Mouse (Mus musculus) erythroblast, embryonic 14.5 days (primary cell): ENCODE data around the gene BC048562. TPM values are rescaled to one million over a fixed set of nuclear protein-coding genes. Genes with fewer than 3 reads are reported as not detected.

Experiments
- H3K27me3 ChIP-seq: 2 replicates; pipeline ENCODE4 v1.6.1; 2012; ENCODE audit warnings: inconsistent platforms; ENCODE audit not compliant: control insufficient read depth
- H3K36me3 ChIP-seq: 2 replicates; pipeline ENCODE4 v1.6.1; 2012; ENCODE audit warnings: mild to moderate bottlenecking, inconsistent platforms; ENCODE audit not compliant: control insufficient read depth
- H3K4me1 ChIP-seq: 2 replicates; pipeline ENCODE4 v1.6.1; 2012; ENCODE audit warnings: inconsistent platforms; ENCODE audit not compliant: control insufficient read depth
- H3K4me3 ChIP-seq: replicated peaks from 2 replicates; pipeline ENCODE3; 2012; ENCODE audit warnings: moderate library complexity, mild to moderate bottlenecking, inconsistent platforms
- H3K9me3 ChIP-seq: 2 replicates; pipeline ENCODE4 v1.6.1; 2012; ENCODE audit warnings: low read length, inconsistent platforms, mixed read lengths; ENCODE audit not compliant: control insufficient read depth
- GATA1 ChIP-seq: IDR thresholded peaks from 2 replicates; pipeline ENCODE4 v1.6.1; 2012; ENCODE audit warnings: low read length, inconsistent platforms, mixed read lengths
- TAL1 ChIP-seq: IDR thresholded peaks from 3 replicates; pipeline ENCODE4 v1.6.1; 2012; ENCODE audit warnings: low read length, inconsistent platforms, mixed read lengths
- polyA plus RNA-seq: library from polyadenylated mRNA; stranded (reverse); fragments of >175 nt; gene quantifications from 2 replicates; pipeline ENCODE4 v1.2.3, GENCODE M21; 2012

The BC048562 gene
- not detected in 2 replicates for polyA plus RNA-seq

GRCm38 (mm10) chr9:108436182-108436581 is at the start of gene BC048562:
Gene BC048562 (plus strand): TSS chr9:108436482.
- peaks cover 7% of the 10 kb centered on the region for H3K4me1 ChIP-seq
- H3K4me3 ChIP-seq = no peak within 1 kb of the TSS
- no peak for TF ChIP-seq GATA1
- TF ChIP-seq TAL1 = no peak
- no peaks in the 10 kb centered on the region for H3K36me3 ChIP-seq
- H3K27me3 ChIP-seq = peaks cover 8% of the 10 kb centered on the region
- no peaks in the 10 kb centered on the region for H3K9me3 ChIP-seq

GRCm38 (mm10) chr9:108386816-108387215 is 49.5 kb upstream of the BC048562 start:
- Histone ChIP-seq H3K4me1 (no peaks in the 10 kb centered on the region), H3K27me3 (no peaks in the 10 kb centered on the region), H3K36me3 (peaks cover 97% of the 10 kb centered on the region), H3K9me3 (no peaks in the 10 kb centered on the region), H3K4me3 (no peak overlapping the region)
- TF ChIP-seq TAL1 = no peak
- TF ChIP-seq GATA1 = no peak

- no peak for TF ChIP-seq GATA1
- TF ChIP-seq TAL1 = no peak
- H3K4me1 ChIP-seq = no peaks in the 10 kb centered on the region
These were observed 47.7 kb upstream of the BC048562 start for GRCm38 (mm10) chr9:108388601-108389000.

GRCm38 (mm10) chr9:108389220-108389619 is 47.1 kb upstream of the BC048562 start:
- no peaks in the 10 kb centered on the region for H3K27me3 ChIP-seq
- no peak for TF ChIP-seq GATA1
- no peak for TF ChIP-seq TAL1
- no peaks in the 10 kb centered on the region for H3K4me1 ChIP-seq
- peaks cover 97% of the 10 kb centered on the region for H3K36me3 ChIP-seq
- no peak overlapping the region for H3K4me3 ChIP-seq
- no peaks in the 10 kb centered on the region for H3K9me3 ChIP-seq

More at GRCm38 (mm10) chr9:108388601-108389000, 47.7 kb upstream of the BC048562 start:
- Histone ChIP-seq H3K27me3 (no peaks in the 10 kb centered on the region), H3K9me3 (no peaks in the 10 kb centered on the region), H3K36me3 (peaks cover 97% of the 10 kb centered on the region), H3K4me3 (no peak overlapping the region)

- Histone ChIP-seq H3K36me3 (peaks cover 71% of the 10 kb centered on the region), H3K27me3 (no peaks in the 10 kb centered on the region), H3K4me1 (no peaks in the 10 kb centered on the region; the same call in 1 of the 2 replicates), H3K9me3 (no peaks in the 10 kb centered on the region), H3K4me3 (no peak within 1 kb of the TSS)
- TF ChIP-seq TAL1 (no peak), GATA1 (no peak)
These were observed 43.6 kb upstream of the BC048562 start, which contains the start of gene 1700102P08Rik for GRCm38 (mm10) chr9:108392676-108393075. Gene 1700102P08Rik (plus strand): TSS chr9:108392805.

GRCm38 (mm10) chr9:108394191-108394590 is 42.1 kb upstream of the BC048562 start:
- H3K4me1 ChIP-seq = no peaks in the 10 kb centered on the region; the same call in 1 of the 2 replicates
- H3K9me3 ChIP-seq = no peaks in the 10 kb centered on the region
- H3K4me3 ChIP-seq = no peak overlapping the region
- peaks cover 56% of the 10 kb centered on the region for H3K36me3 ChIP-seq
- TF ChIP-seq GATA1 (no peak), TAL1 (no peak)
- no peaks in the 10 kb centered on the region for H3K27me3 ChIP-seq

GRCm38 (mm10) chr9:108395427-108395826 is 40.9 kb upstream of the BC048562 start:
- no peak; the same call in 2 of the 3 replicates for TF ChIP-seq TAL1
- TF ChIP-seq GATA1 = no peak
- Histone ChIP-seq H3K4me3 (no peak overlapping the region), H3K4me1 (no peaks in the 10 kb centered on the region; the same call in 1 of the 2 replicates), H3K27me3 (no peaks in the 10 kb centered on the region), H3K36me3 (peaks cover 45% of the 10 kb centered on the region), H3K9me3 (no peaks in the 10 kb centered on the region)

- Histone ChIP-seq H3K36me3 (peaks cover 16% of the 10 kb centered on the region), H3K4me3 (no peak overlapping the region), H3K4me1 (no peaks in the 10 kb centered on the region; the same call in none of the 2 replicates), H3K27me3 (no peaks in the 10 kb centered on the region), H3K9me3 (no peaks in the 10 kb centered on the region)
- no peak for TF ChIP-seq GATA1
These were observed 38.0 kb upstream of the BC048562 start for GRCm38 (mm10) chr9:108398324-108398723.

- H3K36me3 ChIP-seq = peaks cover 3% of the 10 kb centered on the region; the same call in 1 of the 2 replicates
- no peak overlapping the region for H3K4me3 ChIP-seq
- peaks cover 7% of the 10 kb centered on the region for H3K4me1 ChIP-seq
- TF ChIP-seq TAL1 = no peak
- TF ChIP-seq GATA1 = no peak
- no peaks in the 10 kb centered on the region for H3K9me3 ChIP-seq
- H3K27me3 ChIP-seq = no peaks in the 10 kb centered on the region
These were observed 34.9 kb upstream of the BC048562 start for GRCm38 (mm10) chr9:108401186-108401960.
